ENCODE assay signal across 12 mouse cellular contexts in genomic region chr8:109155489-109155888, GRCm38 (mm10).
DNase-seq lines count a peak whose midpoint lies in the region; ATAC-seq and TF ChIP-seq lines count a peak whose summit lies in the region.
"Had no signal": no experiment of that assay in that cellular context is flagged by ENCODE, and none has a peak within 500 bp of the region (broad histone marks: within the 10 kb centered on the region; RNA-seq: fewer than 3 reads in every experiment).

No protein-coding gene starts in this region.

- H3K27ac ChIP-seq in embryonic fibroblast, embryonic 13.5 days (ENCODE audit: insufficient read depth, low read length), result peak overlapping the region; percentile 99
- no peak overlapping the region for H3K27ac ChIP-seq in intestine, embryonic 16.5 days (ENCODE audit: low read length)
- no peak overlapping the region for H3K27ac ChIP-seq in forebrain, postnatal 0 days (ENCODE audit: low read depth, low read length)
- H3K27ac ChIP-seq: heart, embryonic 13.5 days; liver, embryonic 13.5 days; neural tube, embryonic 12.5 days; stomach, embryonic 15.5 days had no signal

- no peak for TF ChIP-seq CTCF in embryonic fibroblast, embryonic 13.5 days (IDR thresholded peaks at IDR 0.05; ENCODE audit: borderline replicate concordance, insufficient read depth, low read length)
- TF ChIP-seq CTCF in forebrain, postnatal 0 days (IDR thresholded peaks at IDR 0.05; ENCODE audit: low read depth), result no peak

- no peak overlapping the region for H3K4me2 ChIP-seq in intestine, embryonic 16.5 days (ENCODE audit: low read depth, low read length)
- H3K4me2 ChIP-seq in forebrain, postnatal 0 days (ENCODE audit: low read depth), result no peak overlapping the region
- H3K4me2 ChIP-seq: heart, embryonic 13.5 days; liver, embryonic 13.5 days; neural tube, embryonic 12.5 days; stomach, embryonic 15.5 days had no signal

- H3K9me3 ChIP-seq in intestine, embryonic 16.5 days (ENCODE audit: control insufficient read depth, low read length), result no peaks in the 10 kb centered on the region; the same call in 1 of the 2 replicates
- peaks cover 13% of the 10 kb centered on the region for H3K9me3 ChIP-seq in forebrain, postnatal 0 days (ENCODE audit: low read length)
- H3K9me3 ChIP-seq: liver, embryonic 13.5 days; stomach, embryonic 15.5 days had no signal

- no peaks in the 10 kb centered on the region for H3K27me3 ChIP-seq in intestine, embryonic 16.5 days (replicated peaks; ENCODE audit: control insufficient read depth, insufficient read depth, low read length)
- H3K27me3 ChIP-seq in forebrain, postnatal 0 days (ENCODE audit: insufficient read depth, low read length), result no peaks in the 10 kb centered on the region
- H3K27me3 ChIP-seq: heart, embryonic 13.5 days; liver, embryonic 13.5 days; neural tube, embryonic 12.5 days; stomach, embryonic 15.5 days had no signal

- peak; percentile 4 to 17 for DNase-seq in cerebellum, postnatal 14 days
- DNase-seq in cerebellum, adult 9-10 months, result no peak
- peak; percentile 100 for DNase-seq in 3T3-L1 (ENCODE audit: low read depth, low spot score)
- peak; percentile 58 for DNase-seq in hindlimb bud, embryonic 11.5 days (ENCODE audit: extremely low spot score, low read depth, low spot score)
- DNase-seq in thymus, adult 18-20 months, result no peak
- no peak for DNase-seq in forebrain, postnatal 0 days
- DNase-seq: liver, embryonic 13.5 days had no signal

- H3K4me3 ChIP-seq in embryonic fibroblast, embryonic 13.5 days (ENCODE audit: insufficient read depth, low read length), result no peak overlapping the region
- no peak overlapping the region for H3K4me3 ChIP-seq in intestine, embryonic 16.5 days (ENCODE audit: low read length)
- no peak overlapping the region for H3K4me3 ChIP-seq in forebrain, postnatal 0 days (ENCODE audit: low read depth, low read length)
- H3K4me3 ChIP-seq: heart, embryonic 13.5 days; liver, embryonic 13.5 days; neural tube, embryonic 12.5 days; stomach, embryonic 15.5 days had no signal

- ATAC-seq in intestine, embryonic 16.5 days, result no peak
- ATAC-seq in forebrain, postnatal 0 days, result no peak

- H3K36me3 ChIP-seq in intestine, embryonic 16.5 days (ENCODE audit: control insufficient read depth, insufficient read depth, low read length), result no peaks in the 10 kb centered on the region
- no peaks in the 10 kb centered on the region for H3K36me3 ChIP-seq in forebrain, postnatal 0 days (ENCODE audit: insufficient read depth)
- H3K36me3 ChIP-seq: liver, embryonic 13.5 days; neural tube, embryonic 12.5 days; stomach, embryonic 15.5 days had no signal

- H3K9ac ChIP-seq in intestine, embryonic 16.5 days (ENCODE audit: low read depth, low read length), result no peak overlapping the region
- H3K9ac ChIP-seq in forebrain, postnatal 0 days, result no peak overlapping the region
- H3K9ac ChIP-seq: heart, embryonic 13.5 days; liver, embryonic 13.5 days; neural tube, embryonic 12.5 days; stomach, embryonic 15.5 days had no signal

- 62% methylated on average over 11 of the region's 11 CpGs for WGBS in intestine, embryonic 16.5 days
- 75% methylated on average over 11 of the region's 11 CpGs for WGBS in forebrain, postnatal 0 days

- TF ChIP-seq POLR2A in embryonic fibroblast, embryonic 13.5 days (IDR thresholded peaks at IDR 0.05; ENCODE audit: low read depth, low read length), result 0 out of 2 replicates have a peak, but pooled peaks have one; percentile 27

- H3K4me1 ChIP-seq in embryonic fibroblast, embryonic 13.5 days (ENCODE audit: control insufficient read depth, insufficient read depth, low read length), result peaks cover 4% of the 10 kb centered on the region
- H3K4me1 ChIP-seq in intestine, embryonic 16.5 days (ENCODE audit: control insufficient read depth, insufficient read depth, low read length), result no peaks in the 10 kb centered on the region
- H3K4me1 ChIP-seq in forebrain, postnatal 0 days (ENCODE audit: insufficient read depth), result no peaks in the 10 kb centered on the region
- H3K4me1 ChIP-seq: heart, embryonic 13.5 days; liver, embryonic 13.5 days; neural tube, embryonic 12.5 days; stomach, embryonic 15.5 days had no signal

Comparison
In these comparisons a context has a peak if more than half of its experiments do, and no peak if none do; other contexts are left out.
1. DNase-seq: peak in cerebellum, postnatal 14 days (2 of 2), 3T3-L1 (single experiment) and hindlimb bud, embryonic 11.5 days (single experiment); none in cerebellum, adult 9-10 months (single experiment), thymus, adult 18-20 months (0 of 2) and forebrain, postnatal 0 days (single experiment).